Mouse (Mus musculus) lung, postnatal 4 days (tissue): Measurements from ENCODE around the gene Kpna7.
"Not testable (repeated sequence)": the region's sequence is repeated elsewhere in the genome, so short reads cannot be mapped to it uniquely, and the experiment has no call there.

Source experiments
- DNase-seq, 2 experiments: peaks; one replicate each; pipeline ENCODE4 v3.0.0; 2021

The Kpna7 gene

GRCm38 (mm10) chr5:145083632-145084451 lies at the start of gene Kpna7, which contains the start of gene Arpc1a:
Gene Kpna7, minus strand, starts transcription at chr5:145084030.
Gene Arpc1a, plus strand, starts transcription at chr5:145083830.
- DNase-seq, result peak; percentile 96 to 97

- DNase-seq, result not testable (repeated sequence)
Measured at GRCm38 (mm10) chr5:145133275-145133674, 49.4 kb upstream of the Kpna7 start.

- DNase-seq, result no peak
Measured at GRCm38 (mm10) chr5:145130995-145131394, 47.2 kb upstream of the Kpna7 start.

GRCm38 (mm10) chr5:145130191-145130590 lies 46.4 kb upstream of the Kpna7 start:
- no peak for DNase-seq

- DNase-seq, result not testable (repeated sequence)
Measured at GRCm38 (mm10) chr5:145129773-145130172, 45.9 kb upstream of the Kpna7 start.

- DNase-seq, result no peak
Measured at GRCm38 (mm10) chr5:145129124-145129523, 45.3 kb upstream of the Kpna7 start.

- DNase-seq, result no peak
Measured at GRCm38 (mm10) chr5:145126580-145126979, 42.8 kb upstream of the Kpna7 start.

- peak in 1 of 2 experiments; percentile 19 for DNase-seq
Measured at GRCm38 (mm10) chr5:145123396-145123795, 39.6 kb upstream of the Kpna7 start.

- no peak for DNase-seq
Measured at GRCm38 (mm10) chr5:145120921-145121320, 37.1 kb upstream of the Kpna7 start.

GRCm38 (mm10) chr5:145119385-145119784 lies 35.6 kb upstream of the Kpna7 start:
- DNase-seq, result no peak

- no peak for DNase-seq
Measured at GRCm38 (mm10) chr5:145118461-145118860, 34.6 kb upstream of the Kpna7 start.

- no peak for DNase-seq
Measured at GRCm38 (mm10) chr5:145118005-145118404, 34.2 kb upstream of the Kpna7 start.

GRCm38 (mm10) chr5:145116916-145117315 lies 33.1 kb upstream of the Kpna7 start:
- peak; percentile 81 to 84 for DNase-seq

- DNase-seq, result peak; percentile 79 to 90
Measured at GRCm38 (mm10) chr5:145116316-145116715, 32.5 kb upstream of the Kpna7 start.

- DNase-seq, result no peak
Measured at GRCm38 (mm10) chr5:145115736-145116135, 31.9 kb upstream of the Kpna7 start.

GRCm38 (mm10) chr5:145114606-145115473 lies 31.0 kb upstream of the Kpna7 start:
- DNase-seq, result peak; percentile 81 to 82

- peak; percentile 84 to 89 for DNase-seq
Measured at GRCm38 (mm10) chr5:145114071-145114605, 30.3 kb upstream of the Kpna7 start, which contains the start of gene Arpc1b. Gene Arpc1b, plus strand, starts transcription at chr5:145114215.

GRCm38 (mm10) chr5:145113416-145113815 lies 29.6 kb upstream of the Kpna7 start:
- DNase-seq, result no peak

- DNase-seq, result no peak
Measured at GRCm38 (mm10) chr5:145112566-145112965, 28.7 kb upstream of the Kpna7 start.

GRCm38 (mm10) chr5:145110401-145110800 lies 26.6 kb upstream of the Kpna7 start:
- no peak for DNase-seq

- no peak for DNase-seq
Measured at GRCm38 (mm10) chr5:145105694-145106275, 22.0 kb upstream of the Kpna7 start.

GRCm38 (mm10) chr5:145104328-145104727 lies 20.5 kb upstream of the Kpna7 start:
- DNase-seq, result no peak

GRCm38 (mm10) chr5:145102706-145103105 lies 18.9 kb upstream of the Kpna7 start:
- no peak for DNase-seq
